Mouse (Mus musculus): ENCODE data around the gene Rinl.

The Rinl gene

GRCm38 (mm10) chr7:28808957-28809393 is 20.2 kb downstream of the Rinl start:
- DNase-seq (ENCODE audit: low read depth, low spot score), result peak; percentile 77

DNA sequence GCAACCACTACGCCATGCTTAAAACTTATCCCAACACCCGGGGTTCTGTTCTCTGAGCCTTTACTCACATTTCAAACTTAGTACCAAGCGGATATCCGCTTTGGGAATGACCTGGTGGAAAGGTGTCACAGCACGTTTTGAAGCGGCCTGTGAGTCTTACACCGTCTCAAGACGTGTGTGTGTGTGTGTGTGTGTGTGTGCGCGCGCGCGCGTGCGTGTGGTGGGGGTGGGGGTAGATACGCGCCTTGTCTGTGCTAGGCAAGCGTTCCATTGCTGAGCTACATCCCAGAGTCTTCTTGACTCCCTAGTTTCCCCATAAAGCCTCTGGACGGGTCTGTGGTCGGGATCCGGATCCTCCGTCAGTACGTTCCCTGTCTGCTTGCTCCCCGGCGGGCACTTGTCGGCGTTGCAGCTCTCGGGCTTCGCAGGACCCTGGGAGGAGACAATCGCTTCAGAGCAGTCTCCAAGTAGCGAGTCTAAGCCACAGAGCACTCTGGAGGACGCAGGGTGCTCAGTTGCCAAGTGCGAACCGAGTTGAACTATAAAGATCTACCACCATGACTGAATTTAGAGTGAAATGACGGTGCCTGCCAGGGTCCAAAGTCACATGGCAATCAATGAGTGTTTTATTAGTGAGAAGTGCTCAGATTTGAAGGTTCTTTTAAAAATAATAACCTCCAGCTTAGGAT is 20.8 kb downstream of the Rinl start:
- DNase-seq (ENCODE audit: low read depth, low spot score), result no peak

DNA sequence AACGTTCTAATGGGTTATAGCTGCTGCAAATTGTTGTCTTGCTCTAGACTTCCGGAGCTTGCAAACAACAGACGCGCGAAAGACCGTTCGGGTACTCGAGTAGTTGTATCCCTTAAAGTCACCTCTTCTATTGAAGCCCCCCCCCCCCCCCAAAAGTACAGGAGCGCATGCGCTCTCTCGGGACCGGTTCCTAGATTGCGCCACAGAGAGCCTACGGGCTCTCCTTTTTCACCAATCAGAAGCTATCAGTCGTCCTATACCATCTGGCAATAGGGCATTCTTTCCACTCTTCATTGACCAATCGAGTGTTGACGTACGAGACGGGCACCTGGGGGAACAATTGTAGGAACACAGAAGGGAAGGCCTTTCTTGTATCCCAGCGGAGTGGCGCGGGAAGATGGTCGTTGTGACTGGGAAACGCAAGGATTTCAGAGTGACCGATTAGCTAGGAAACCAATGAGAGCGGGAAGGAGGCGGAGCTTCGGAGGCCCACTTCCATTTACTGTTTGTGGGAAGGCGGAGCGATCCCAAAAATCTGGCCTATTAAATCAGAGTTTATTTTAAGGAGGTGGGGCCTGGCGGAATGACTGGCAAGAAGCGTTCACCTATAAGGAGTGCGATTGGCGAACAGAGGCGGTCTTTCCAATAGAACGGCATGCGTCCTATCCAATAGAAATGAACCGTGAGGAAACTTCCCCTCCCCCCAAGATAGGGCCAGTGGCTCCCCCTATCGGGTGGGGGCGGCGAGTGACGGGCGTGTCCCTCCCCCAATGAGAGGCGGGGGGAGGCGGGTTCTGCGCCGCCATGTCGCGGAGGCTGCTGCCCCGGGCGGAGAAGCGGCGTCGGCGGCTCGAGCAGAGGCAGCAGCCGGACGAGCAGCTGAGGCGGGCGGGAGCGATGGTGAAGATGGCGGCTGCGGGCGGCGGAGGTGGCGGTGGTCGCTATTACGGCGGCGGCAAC is 21.6 kb downstream of the Rinl start:
- DNase-seq (ENCODE audit: low read depth, low spot score), result peak; percentile 98

DNA sequence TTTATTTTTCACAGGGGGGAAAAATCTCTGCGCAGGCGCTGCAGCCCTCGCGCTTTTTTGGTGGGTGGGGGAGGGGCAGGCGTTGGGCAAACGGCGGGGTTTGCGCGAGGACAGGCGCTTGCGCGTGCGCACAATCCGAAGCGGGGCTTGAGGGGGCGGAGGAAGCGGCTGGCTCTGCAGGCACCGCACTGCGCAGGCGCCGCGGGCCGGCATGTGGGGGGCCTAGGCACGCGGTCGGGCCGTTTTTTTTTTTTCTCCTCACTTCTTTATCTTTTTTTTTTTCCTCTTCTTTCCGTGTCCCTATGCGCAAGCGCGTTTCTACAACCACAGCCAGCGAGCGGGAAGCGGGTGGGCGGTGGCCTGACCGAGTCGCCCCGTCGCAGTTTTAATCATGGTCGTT is 22.5 kb downstream of the Rinl start:
- peak; percentile 82 for DNase-seq (ENCODE audit: low read depth, low spot score)

DNA sequence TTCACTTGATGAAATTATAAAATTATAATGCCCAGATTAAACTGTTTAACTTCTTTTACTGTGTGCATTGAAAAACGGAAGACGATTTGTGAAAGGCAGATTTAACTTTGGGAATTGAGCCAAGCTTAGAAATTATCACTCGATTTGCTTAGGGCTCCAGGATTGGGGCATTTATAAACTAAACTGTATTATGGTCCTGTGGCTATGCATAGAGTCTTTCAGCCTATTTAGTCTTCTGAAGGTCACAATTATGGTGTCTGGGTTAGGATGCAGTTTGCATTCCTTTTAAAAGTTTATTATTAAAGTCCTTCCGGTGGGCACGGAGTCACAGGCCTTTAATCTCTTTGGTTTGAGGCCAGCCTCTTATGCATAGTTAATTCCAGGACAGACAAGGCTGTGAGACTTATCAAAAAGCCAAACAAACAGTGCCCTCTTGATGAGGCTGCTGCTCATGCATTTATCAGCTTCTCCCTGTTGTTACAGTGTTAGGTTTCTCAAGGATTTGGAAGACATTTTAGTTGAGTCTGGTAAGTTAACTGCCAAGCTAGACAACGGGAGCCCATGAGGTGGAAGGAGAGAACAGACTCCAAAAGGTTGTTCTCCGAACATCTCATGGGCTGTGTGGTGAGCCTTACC is 23.0 kb downstream of the Rinl start:
- no peak for DNase-seq (ENCODE audit: low read depth, low spot score)

GRCm38 (mm10) chr7:28812436-28812835 is 23.7 kb downstream of the Rinl start:
- DNase-seq (ENCODE audit: low read depth, low spot score), result no peak

GRCm38 (mm10) chr7:28812949-28813348 is 24.2 kb downstream of the Rinl start:
- no peak for DNase-seq (ENCODE audit: low read depth, low spot score)

- DNase-seq (ENCODE audit: low read depth, low spot score), result no peak
Observed at GRCm38 (mm10) chr7:28814306-28815034, 25.7 kb downstream of the Rinl start.

DNA sequence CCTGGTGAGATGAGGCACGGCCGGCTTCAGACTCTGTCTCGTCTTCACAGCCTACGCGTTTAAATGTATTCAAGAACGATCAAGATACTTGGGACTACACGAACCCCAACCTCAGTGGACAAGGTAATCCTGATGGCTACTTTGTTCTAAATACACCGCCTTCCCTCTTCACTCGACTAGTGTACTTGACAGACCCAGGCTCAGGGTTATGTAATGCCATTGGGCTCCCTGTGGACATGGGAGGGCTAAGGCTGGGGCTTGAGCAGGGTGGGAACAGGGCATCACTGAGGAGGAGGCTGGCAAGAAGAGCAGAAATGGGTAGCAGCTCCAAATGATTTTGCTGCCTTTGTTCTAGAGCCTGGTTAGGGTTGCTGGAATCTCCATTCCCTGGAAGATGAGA is 26.5 kb downstream of the Rinl start:
- DNase-seq (ENCODE audit: low read depth, low spot score), result no peak

GRCm38 (mm10) chr7:28816201-28816600 is 27.4 kb downstream of the Rinl start:
- DNase-seq (ENCODE audit: low read depth, low spot score), result no peak

- DNase-seq (ENCODE audit: low read depth, low spot score), result no peak
Observed at GRCm38 (mm10) chr7:28816920-28817319, 28.2 kb downstream of the Rinl start.

- no peak for DNase-seq (ENCODE audit: low read depth, low spot score)
Observed at GRCm38 (mm10) chr7:28817524-28817923, 28.8 kb downstream of the Rinl start.

DNA sequence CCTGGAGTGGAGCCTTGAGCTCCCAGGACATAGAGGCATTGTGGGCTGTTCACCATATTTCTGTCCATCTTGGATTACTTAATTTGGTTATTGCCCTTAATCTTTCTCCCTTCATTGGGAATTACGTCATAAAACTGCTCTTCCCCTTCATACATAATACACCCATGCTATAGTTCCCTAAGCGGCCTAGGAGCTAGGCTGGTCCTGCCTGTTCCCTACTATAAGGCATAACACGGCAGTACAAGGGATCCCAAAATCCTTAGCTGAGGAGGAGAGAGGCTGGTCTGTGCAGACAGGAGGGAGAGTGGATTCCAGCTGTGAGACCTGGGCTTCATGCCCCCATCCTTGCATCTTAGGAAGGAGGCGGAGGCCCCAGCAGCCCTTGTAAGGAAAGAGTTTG is 29.2 kb downstream of the Rinl start:
- no peak for DNase-seq (ENCODE audit: low read depth, low spot score)

DNA sequence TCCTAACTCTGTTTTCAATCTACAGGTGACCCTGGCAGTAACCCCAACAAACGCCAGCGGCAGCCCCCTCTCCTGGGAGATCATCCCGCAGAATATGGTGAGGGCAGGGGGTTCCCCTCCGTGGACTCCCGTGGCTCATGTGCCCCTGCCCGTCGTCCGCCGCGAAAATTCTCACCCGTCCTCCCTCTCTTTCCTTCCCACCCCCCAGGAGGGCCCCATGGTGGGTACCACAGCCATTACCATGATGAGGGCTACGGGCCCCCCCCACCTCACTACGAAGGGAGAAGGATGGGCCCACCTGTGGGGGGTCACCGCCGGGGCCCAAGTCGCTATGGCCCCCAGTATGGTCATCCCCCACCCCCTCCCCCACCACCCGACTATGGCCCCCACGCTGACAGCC is 29.7 kb downstream of the Rinl start:
- no peak for DNase-seq (ENCODE audit: low read depth, low spot score)

- no peak for DNase-seq (ENCODE audit: low read depth, low spot score)
Observed at GRCm38 (mm10) chr7:28818861-28819452, 30.2 kb downstream of the Rinl start.

- DNase-seq (ENCODE audit: low read depth, low spot score), result no peak
Observed at GRCm38 (mm10) chr7:28819571-28819970, 30.8 kb downstream of the Rinl start.

DNA sequence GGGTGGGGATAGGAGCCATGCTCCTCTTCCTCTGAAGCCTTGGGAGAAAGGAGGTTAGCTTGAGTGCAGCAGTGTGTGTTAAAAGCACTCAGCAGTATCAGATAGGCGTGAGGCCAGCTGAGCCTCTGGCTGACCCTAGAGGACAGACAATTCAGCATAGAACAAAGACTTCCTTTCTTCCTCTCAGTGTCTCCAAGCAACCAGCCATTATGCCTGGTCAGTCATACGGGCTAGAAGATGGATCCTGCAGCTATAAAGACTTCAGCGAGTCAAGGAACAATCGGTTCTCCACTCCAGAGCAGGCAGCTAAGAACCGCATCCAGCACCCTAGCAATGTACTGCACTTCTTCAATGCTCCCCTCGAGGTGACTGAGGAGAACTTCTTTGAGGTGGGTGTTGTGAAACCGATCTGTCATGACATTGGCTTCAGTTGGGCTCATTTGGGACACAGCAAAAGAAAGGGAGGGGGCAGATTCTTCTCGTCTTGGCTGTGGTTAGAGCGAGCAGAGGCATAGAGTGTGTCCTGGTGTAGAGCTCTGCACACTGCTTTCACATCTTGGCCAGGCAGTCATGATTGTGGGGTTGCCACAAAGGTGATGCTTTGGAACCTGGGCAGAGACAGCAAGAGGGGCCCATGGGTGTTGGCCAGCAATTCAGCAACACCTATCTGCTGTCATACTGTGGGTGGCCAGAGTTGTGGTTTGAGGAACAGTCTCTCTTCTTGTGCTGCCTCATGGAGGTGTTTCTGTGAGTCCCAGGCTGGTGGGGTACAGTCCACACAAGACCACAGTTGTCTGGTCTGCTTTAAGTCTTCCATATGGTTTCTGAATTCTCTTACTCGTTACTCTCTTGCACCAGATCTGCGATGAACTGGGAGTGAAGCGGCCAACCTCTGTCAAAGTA is 31.8 kb downstream of the Rinl start:
- DNase-seq (ENCODE audit: low read depth, low spot score), result no peak

DNA sequence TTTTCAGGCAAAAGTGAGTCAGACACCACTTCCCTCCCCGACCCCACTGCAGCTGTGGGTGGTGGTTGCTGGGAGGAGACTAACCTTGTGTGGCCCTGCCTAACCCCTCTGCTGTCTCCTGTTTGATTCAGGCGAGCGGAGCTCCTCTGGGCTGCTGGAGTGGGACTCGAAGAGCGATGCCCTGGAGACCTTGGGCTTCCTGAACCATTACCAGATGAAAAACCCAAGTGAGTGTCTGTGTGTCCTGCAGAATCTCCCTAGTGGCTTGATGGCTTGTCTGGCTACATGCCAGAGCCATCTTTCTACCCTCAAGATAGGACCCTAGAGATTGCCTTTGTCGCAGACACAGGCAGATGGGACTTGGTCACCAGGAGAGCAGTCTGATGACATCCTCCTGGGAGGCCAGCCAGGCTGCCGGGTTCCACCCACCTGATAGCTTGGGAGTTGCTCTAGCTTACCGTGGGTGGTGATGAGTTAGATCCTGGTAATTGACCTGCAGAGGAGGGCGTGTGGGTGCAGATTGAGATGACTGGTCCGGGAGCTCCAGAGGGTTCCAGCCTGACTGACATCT is 32.6 kb downstream of the Rinl start:
- DNase-seq (ENCODE audit: low read depth, low spot score), result no peak

DNA sequence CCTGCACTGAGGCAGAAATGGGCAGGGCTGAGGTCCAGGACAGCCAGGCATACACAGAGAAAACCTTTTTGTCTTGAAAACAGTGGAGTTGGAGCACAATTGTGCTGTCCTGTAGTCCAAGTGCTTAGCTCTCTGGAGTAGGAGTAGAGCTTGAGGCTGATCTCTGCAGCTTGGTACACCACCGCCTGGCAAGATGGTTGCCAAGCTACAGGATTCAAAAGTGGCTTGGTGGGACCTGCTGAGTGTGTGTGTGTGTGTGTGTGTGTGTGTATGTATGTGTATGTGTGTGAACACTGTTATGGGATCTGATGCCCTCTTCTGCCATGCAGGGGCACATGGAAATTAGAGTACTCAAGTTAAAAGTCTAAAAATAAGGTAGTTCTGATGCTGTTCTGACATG is 33.8 kb downstream of the Rinl start:
- DNase-seq (ENCODE audit: low read depth, low spot score), result no peak

Data from retina, postnatal 7 days (tissue).